Mouse (Mus musculus) erythroblast, embryonic 14.5 days (primary cell): ENCODE measurements around the gene Zfp609.

ENCODE experiments used
- GATA1 ChIP-seq: IDR thresholded peaks from 2 replicates; pipeline ENCODE4 v1.6.1; 2012; ENCODE audit warnings: low read length, inconsistent platforms, mixed read lengths
- TAL1 ChIP-seq: IDR thresholded peaks from 3 replicates; pipeline ENCODE4 v1.6.1; 2012; ENCODE audit warnings: low read length, inconsistent platforms, mixed read lengths

DNA sequence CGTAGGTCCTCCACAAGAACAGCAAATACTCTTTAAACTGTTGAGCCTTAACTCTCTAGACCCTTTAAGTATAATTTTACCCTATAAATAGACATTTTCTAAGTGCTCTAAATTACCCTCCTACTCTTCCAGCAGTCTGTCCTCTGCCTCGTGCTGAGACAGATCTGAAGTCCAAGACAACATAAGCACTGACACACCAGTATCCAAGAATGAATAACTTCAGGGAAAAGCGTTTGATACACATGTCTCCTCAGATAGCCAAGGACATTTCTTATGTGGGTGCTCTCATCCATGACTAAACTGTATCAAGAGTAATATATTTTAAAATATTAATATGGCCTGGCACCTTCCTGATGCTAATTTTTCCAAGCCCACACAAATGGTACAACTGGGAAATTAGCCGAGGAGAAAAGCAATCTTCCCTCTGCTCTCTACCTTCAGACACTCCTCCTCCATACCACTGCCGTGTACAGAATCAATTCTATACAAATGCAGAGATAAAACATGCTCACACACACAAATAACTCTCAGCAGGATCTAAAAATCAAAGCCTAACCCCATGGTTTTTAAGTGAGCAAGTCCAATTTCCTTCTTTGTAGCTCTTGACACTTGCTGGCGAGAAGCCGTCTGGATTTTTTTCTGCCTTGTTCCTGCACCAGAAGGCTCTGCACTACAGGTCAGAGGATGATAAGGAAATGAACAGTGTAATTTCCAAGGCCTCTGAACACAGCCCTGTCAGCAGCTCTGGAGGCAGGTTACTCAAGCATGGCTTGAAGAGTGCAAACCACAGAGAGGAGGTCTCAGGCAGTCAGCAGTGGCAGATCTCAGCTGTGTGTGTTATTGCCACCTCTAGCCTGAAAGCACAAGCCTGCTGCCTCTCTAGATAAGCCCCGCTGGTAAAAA lies 40.2 kb downstream of the Zfp609 start:
- TF ChIP-seq GATA1 (no peak), TAL1 (no peak)
